Mouse (Mus musculus) embryonic facial prominence, embryonic 10.5 days (tissue): ENCODE measurements around the gene Rhoh. TPM values are rescaled to one million over a fixed set of nuclear protein-coding genes. Genes with fewer than 3 reads are reported as not detected.
A peak's percentile ranks its signal among the peaks of the same experiment; 100 is the strongest.

Experiments used
- DNase-seq: peaks from one replicate; pipeline ENCODE4 v3.0.0-alpha.2; 2017; ENCODE audit warnings: low spot score
- H3K27ac ChIP-seq: fragments of 300-500 bp; sonication (generic); replicated peaks from 2 replicates; pipeline ENCODE4 v1.5.1; 2016; ENCODE audit warnings: mild to moderate bottlenecking
- H3K27me3 ChIP-seq: fragments of 300-500 bp; sonication (generic); replicated peaks from 2 replicates; pipeline ENCODE4 v1.6.1; 2016; ENCODE audit warnings: low read depth, mild to moderate bottlenecking; ENCODE audit not compliant: poor library complexity, severe bottlenecking
- H3K36me3 ChIP-seq: fragments of 300-500 bp; sonication (generic); replicated peaks from 2 replicates; pipeline ENCODE4 v1.6.1; 2016; ENCODE audit warnings: mild to moderate bottlenecking, moderate library complexity
- H3K4me1 ChIP-seq: fragments of 300-500 bp; sonication (generic); 2 replicates; pipeline ENCODE4 v1.6.1; 2016
- H3K4me3 ChIP-seq: fragments of 300-500 bp; sonication (generic); 2 replicates; pipeline ENCODE4 v1.5.1; 2016; ENCODE audit warnings: mild to moderate bottlenecking, moderate library complexity
- H3K9me3 ChIP-seq: fragments of 300-500 bp; sonication (generic); 2 replicates; pipeline ENCODE4 v1.6.1; 2016; ENCODE audit warnings: mild to moderate bottlenecking
- WGBS: fragments of 180-500 bp; shearing (Covaris S2); methylation state at CpG from one replicate; pipeline ENCODE4 v1.1.7; 2016; 5-methylcytosine and 5-hydroxymethylcytosine counted together
- polyA plus RNA-seq: library from polyadenylated mRNA; unstranded; fragments of >200 nt; fragmentation: Nextera tagmentation; extraction: Ambion mirVana; gene quantifications from 2 replicates; pipeline ENCODE4 v1.2.1, GENCODE M21; 2016

The Rhoh gene
- polyA plus RNA-seq, 1 experiment from 2014 or later, result 0.44 TPM

DNA sequence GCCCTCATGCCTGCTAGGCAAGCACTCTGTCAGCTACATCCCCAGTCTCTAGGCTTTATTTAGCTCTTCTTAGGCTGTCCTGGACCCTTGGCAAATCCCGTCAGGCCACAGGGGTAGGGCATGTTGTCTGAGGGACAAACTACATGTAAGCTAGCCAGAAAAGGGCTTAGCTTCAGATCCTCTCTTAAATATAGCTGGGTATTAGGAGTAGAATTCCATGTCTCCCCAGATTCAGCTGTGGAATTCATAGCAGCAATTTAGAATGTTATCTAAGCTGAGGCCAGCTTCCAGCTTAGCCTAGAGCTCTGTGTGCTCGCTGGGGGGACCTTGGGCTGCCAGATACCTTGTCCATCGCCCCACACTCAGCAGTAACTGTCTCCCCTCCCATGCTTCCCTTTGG, 14.1 kb upstream of the Rhoh start:
- 89% methylated on average over 3 of the region's 3 CpGs for WGBS
- Histone ChIP-seq H3K4me3 (no peak overlapping the region), H3K27ac (no peak overlapping the region), H3K4me1 (peaks cover 12% of the 10 kb centered on the region), H3K27me3 (no peaks in the 10 kb centered on the region), H3K36me3 (no peaks in the 10 kb centered on the region), H3K9me3 (no peaks in the 10 kb centered on the region)
- no peak for DNase-seq

DNA sequence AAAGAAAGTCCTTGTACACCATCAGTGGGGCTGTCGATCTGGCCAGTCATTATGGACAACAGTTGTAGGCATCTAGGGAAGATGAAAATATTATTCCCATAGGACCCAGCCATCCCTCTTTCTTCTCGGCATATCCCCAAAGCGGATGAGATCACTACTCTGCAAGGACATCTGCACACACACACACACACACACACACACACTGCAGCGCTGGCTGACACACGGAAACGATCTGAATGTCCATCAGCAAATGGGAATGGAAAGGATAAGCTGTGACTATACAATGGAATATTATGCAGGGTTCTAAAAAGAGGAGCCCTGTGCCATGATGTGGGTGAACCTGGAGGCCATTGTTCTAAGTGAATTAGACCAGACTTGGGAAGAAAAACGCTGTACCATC, 13.4 kb upstream of the Rhoh start:
- Histone ChIP-seq H3K4me1 (peaks cover 8% of the 10 kb centered on the region; the same call in 1 of the 2 replicates), H3K27me3 (no peaks in the 10 kb centered on the region), H3K4me3 (no peak overlapping the region), H3K9me3 (no peaks in the 10 kb centered on the region), H3K27ac (no peak overlapping the region), H3K36me3 (no peaks in the 10 kb centered on the region)
- 87% methylated on average over 7 of the region's 7 CpGs for WGBS
- DNase-seq, result no peak

DNA sequence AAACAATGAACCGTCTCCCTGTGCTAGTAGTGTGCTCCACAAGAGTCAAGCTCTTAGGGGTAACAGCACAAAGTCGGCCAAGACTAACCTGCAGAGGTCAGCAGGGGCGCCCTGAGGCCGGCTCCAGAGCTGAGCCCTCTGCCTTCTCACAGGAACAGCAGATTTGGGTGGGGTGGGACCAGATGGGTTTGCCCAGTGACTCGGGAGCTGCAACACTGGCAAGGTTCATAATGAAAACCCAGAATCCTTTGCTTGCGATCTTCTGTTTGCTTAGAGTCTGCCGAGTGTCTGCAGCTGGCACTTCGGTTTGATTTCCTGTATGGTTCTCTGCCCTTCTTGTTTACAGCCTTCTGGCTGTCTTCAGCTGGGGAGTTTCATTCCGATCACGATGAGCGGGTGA, 10.2 kb upstream of the Rhoh start:
- Histone ChIP-seq H3K27ac (no peak overlapping the region), H3K27me3 (no peaks in the 10 kb centered on the region), H3K9me3 (no peaks in the 10 kb centered on the region), H3K4me1 (peaks cover 4% of the 10 kb centered on the region; the same call in 1 of the 2 replicates), H3K4me3 (no peak overlapping the region), H3K36me3 (no peaks in the 10 kb centered on the region)
- no peak for DNase-seq
- WGBS, result 60% methylated on average over 11 of the region's 11 CpGs

DNA sequence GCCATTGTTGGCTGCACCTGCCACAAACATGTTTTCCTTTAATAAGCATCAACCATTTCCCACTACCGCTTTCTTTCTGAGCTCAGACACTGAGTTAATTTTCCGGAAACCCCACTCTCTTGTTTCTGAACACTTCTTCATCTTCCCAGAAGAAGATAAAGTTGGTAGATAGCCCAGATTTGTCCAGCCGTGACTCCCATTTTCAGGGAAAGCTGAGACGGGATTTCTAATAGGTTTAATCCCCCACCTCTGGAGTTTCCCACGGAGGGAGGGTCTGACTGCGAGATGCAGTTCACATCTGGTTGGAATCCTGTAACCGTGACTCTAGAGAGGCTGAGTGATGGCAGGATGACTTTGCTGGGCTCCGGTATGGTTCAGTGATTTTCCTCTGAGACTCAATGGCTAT, 6.2 kb upstream of the Rhoh start:
- no peak overlapping the region for H3K4me3 ChIP-seq
- DNase-seq, result no peak
- no peaks in the 10 kb centered on the region for H3K36me3 ChIP-seq
- H3K4me1 ChIP-seq, result peaks cover 6% of the 10 kb centered on the region; the same call in 1 of the 2 replicates
- 54% methylated on average over 8 of the region's 8 CpGs for WGBS
- no peaks in the 10 kb centered on the region for H3K9me3 ChIP-seq
- H3K27me3 ChIP-seq, result no peaks in the 10 kb centered on the region
- H3K27ac ChIP-seq, result no peak overlapping the region

DNA sequence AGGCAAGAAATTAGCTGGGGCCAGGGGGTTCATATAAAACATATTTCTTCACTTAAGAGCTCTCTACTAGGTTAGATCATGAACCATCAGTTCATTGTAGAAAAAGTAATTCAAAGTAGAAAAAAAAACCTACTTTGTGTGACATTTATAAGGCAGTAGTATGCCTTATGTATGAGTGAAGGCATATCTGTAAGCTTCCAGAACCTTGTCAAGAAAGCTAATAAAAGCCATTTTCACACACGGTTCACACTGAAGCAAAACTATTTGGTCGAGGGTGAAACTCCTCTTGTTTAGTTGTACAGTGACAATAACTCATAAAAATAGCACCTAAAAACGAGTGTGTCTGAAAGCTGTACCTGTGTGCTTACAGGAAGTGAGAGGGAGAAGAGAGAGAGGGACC, 5.4 kb upstream of the Rhoh start:
- no peak for DNase-seq
- WGBS, result 77% methylated on average over 3 of the region's 3 CpGs
- H3K4me1 ChIP-seq, result peaks cover 6% of the 10 kb centered on the region; the same call in 1 of the 2 replicates
- no peak overlapping the region for H3K27ac ChIP-seq
- H3K36me3 ChIP-seq, result no peaks in the 10 kb centered on the region
- no peaks in the 10 kb centered on the region for H3K9me3 ChIP-seq
- H3K27me3 ChIP-seq, result no peaks in the 10 kb centered on the region
- H3K4me3 ChIP-seq, result no peak overlapping the region

DNA sequence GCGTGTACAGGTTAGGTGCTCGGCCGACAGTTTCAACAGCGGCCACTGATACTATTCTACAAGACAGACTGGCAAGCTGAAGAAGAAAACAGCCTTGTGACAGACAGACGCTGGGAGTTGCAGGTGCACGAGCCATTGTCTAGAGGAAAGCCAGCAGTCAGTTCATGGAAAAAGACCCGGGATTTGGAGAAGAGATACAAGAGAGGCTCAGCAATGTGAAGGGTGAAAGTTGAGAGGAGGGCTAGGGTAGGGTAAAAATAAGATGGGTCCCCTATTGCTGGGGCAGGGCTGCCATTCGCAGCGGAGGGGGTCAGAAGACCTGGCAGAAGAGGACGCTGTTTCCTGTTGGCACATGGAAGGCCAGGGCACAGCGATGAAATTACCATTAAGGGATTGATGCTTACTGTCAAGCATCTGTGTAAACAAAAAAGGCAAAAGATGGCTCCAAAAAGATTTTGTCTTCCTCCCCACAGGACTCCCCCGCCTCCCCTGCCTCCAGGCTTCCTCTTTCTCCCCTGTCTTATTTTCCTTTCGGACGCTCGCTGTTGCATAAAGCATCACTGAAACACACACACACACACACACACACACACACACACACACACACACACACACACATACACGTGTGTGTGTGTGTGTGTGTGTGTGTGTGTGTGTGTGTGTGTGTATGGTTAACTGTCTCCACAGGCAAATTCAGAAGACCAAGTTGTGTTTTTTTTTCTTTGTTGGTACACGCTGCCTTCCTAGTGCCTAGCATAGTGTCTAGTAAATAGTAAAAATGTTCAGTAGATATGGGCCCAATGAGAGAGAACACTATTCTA, 4.2 kb upstream of the Rhoh start:
- Histone ChIP-seq H3K27ac (no peak overlapping the region), H3K4me1 (peaks cover 6% of the 10 kb centered on the region; the same call in 1 of the 2 replicates), H3K4me3 (no peak overlapping the region), H3K36me3 (no peaks in the 10 kb centered on the region), H3K9me3 (no peaks in the 10 kb centered on the region), H3K27me3 (no peaks in the 10 kb centered on the region)
- 84% methylated on average over 17 of the region's 17 CpGs for WGBS
- no peak for DNase-seq

DNA sequence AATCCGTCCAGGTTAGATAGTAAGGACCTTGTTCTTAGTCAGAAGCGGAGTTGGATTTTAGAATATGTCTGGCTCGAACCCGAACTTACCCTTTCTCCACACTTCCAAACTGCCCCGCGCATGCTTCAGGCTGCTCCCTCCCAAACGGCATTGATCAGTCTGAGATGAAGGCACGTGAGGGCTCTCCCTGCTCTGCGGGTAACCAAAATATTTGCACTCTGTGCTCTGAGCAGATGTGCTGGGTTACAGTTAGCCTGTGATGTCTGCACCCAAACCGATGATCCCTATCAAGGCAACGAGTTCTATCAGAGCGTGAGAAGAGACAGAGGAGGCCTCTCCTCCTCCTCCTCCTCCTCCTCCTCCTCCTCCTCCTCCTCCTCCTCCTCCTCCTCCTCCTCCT, 3.1 kb upstream of the Rhoh start:
- Histone ChIP-seq H3K4me3 (no peak overlapping the region), H3K27me3 (no peaks in the 10 kb centered on the region), H3K4me1 (peaks cover 6% of the 10 kb centered on the region; the same call in 1 of the 2 replicates), H3K9me3 (no peaks in the 10 kb centered on the region), H3K36me3 (no peaks in the 10 kb centered on the region), H3K27ac (no peak overlapping the region)
- WGBS, result 74% methylated on average over 12 of the region's 12 CpGs
- no peak for DNase-seq

DNA sequence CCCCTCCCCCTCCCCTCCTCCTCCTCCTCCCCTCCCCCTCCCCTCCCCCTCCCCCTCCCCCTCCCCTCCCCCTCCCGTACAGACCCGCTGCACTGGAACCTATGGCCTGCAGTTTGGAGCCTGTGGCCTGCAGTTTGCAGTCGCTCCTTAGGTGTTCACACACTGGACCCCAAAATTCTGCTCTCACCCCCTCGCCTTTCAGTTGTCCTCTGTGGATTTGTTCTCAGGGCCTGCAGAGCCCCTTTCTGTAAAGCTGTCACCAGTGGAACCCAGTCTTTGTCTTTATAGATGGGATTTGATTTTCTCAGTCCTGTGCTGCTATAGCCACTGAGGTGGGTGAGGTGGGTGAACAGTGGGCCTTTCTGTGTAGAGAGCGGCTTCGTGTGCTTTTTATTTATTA, 2.7 kb upstream of the Rhoh start:
- Histone ChIP-seq H3K27me3 (no peaks in the 10 kb centered on the region), H3K4me1 (peaks cover 6% of the 10 kb centered on the region; the same call in 1 of the 2 replicates), H3K27ac (no peak overlapping the region), H3K9me3 (no peaks in the 10 kb centered on the region), H3K4me3 (no peak overlapping the region), H3K36me3 (no peaks in the 10 kb centered on the region)
- no peak for DNase-seq
- WGBS, result 89% methylated on average over 4 of the region's 6 CpGs

DNA sequence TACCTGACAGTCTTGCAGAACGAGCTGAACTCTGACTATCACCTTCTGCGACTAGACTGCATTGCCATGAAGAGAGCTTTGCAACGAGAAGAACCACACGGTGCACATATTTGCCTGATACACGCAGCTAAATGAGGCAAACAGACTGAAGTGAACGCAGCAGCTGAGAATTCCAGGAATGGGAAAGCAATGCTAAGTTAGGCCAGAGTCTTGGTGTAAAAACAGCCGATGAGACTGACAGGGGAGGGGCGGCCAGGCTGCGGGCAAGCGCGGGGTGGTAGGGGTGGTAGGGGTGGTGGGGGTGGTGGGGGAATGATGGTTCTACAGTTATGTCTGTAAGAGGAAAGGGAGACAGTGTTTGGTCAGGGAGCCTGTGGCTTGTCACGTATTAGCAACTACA, 2.1 kb upstream of the Rhoh start:
- Histone ChIP-seq H3K9me3 (no peaks in the 10 kb centered on the region), H3K27ac (no peak overlapping the region), H3K27me3 (no peaks in the 10 kb centered on the region), H3K4me3 (no peak overlapping the region), H3K36me3 (no peaks in the 10 kb centered on the region), H3K4me1 (peaks cover 6% of the 10 kb centered on the region; the same call in 1 of the 2 replicates)
- WGBS, result 69% methylated on average over 12 of the region's 12 CpGs
- no peak for DNase-seq

DNA sequence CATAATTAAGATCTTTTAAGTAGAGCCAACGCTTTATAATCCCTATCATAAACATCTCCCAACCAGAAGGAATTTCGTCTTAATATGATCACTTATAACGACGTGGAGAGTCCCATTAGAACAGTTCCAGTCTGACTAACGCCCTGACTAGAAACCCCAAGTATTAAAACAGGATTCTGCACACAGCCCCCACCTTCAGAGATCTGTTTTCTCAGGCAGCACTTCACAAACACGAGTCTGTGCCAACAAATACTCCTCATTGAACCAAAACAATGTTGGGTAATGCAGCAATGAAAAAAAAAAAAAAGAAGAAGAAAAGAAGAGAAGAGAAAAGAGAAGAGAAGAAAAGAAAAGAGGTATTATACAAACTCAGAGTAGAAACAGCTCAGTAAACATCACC, 1.6 kb upstream of the Rhoh start:
- H3K4me3 ChIP-seq, result no peak overlapping the region
- no peak for DNase-seq
- no peaks in the 10 kb centered on the region for H3K27me3 ChIP-seq
- no peak overlapping the region for H3K27ac ChIP-seq
- H3K36me3 ChIP-seq, result no peaks in the 10 kb centered on the region
- H3K4me1 ChIP-seq, result peaks cover 6% of the 10 kb centered on the region; the same call in 1 of the 2 replicates
- no peaks in the 10 kb centered on the region for H3K9me3 ChIP-seq
- WGBS, result 78% methylated on average over 6 of the region's 6 CpGs

DNA sequence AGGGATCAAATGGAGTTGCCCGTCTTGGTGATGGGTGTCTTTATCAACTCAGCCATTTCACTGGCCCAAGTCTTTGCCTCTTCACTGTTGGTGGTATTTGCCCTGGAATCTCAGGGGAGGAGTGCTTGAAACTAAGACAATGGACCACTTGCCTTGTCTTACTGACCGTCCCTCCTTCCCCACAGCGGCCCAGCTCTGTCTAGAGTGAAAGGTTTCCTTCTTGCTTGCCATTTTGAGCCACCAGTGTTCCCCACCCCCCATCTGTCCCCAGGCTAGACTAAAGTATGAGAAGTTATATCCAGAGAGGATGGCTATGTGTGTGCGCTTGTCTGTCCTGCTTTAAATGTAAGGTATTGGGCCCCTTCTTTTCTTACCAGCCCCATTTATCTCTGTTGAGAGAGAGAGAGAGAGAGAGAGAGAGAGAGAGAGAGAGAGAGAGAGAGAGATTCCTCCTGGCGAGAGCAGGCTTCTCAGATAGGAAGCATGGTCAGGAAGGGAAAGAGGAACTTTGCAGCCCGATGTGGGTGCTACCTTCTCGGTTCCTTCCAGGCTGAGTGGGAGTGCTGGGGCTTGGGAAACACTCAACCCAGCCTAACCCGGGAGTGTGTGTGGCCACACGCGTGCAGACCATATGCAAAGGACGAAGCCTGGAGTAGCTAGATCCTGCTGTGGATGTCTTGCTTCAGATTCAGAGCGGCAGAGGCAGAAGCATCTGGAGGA, 572 bp upstream of the Rhoh start:
- 0 out of 2 replicates have a peak overlapping the region, but pooled peaks have one; percentile 44 for H3K27ac ChIP-seq
- no peak for DNase-seq
- no peaks in the 10 kb centered on the region for H3K36me3 ChIP-seq
- no peaks in the 10 kb centered on the region for H3K9me3 ChIP-seq
- 71% methylated on average over 12 of the region's 12 CpGs for WGBS
- peaks cover 4% of the 10 kb centered on the region; the same call in 1 of the 2 replicates for H3K4me1 ChIP-seq
- no peaks in the 10 kb centered on the region for H3K27me3 ChIP-seq
- H3K4me3 ChIP-seq, result no peak overlapping the region

DNA sequence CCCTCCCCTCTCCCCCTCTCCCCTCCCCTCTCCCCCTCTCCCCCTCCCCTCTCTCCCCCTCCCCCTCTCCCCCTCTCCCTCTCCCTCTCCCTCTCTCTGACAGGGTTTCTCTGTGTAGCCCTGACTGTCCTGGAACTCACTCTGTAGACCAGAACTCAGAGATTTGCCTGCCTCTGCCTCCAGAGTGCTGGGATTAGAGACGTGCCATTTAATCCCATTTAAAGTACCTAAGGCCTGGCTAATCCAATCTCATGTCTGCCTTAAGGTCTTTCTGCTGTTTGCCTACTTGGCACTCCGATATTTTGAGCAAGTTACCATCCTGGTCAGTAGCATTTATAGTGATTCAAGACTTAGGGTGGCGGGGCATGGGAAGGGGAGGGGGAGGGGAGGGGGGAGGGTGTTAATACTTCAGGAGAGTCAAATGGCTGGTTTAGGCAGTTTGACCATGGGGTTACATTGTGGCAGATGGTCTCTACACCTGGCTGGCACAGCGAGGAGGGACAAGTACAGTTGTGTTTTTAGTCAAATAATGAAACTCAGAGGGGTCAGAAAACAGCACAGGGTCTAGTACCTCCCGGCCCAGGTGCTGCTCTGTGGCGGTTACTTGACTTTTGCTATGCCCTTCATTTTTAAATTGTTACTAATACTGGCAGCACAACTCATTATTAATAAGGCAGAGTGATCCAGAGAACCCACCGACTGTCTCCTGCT, 1.4 kb downstream of the Rhoh start:
- Histone ChIP-seq H3K36me3 (no peaks in the 10 kb centered on the region), H3K4me1 (peaks cover 4% of the 10 kb centered on the region; the same call in 1 of the 2 replicates), H3K27ac (no peak overlapping the region), H3K27me3 (no peaks in the 10 kb centered on the region), H3K4me3 (no peak overlapping the region), H3K9me3 (no peaks in the 10 kb centered on the region)
- 92% methylated on average over 7 of the region's 7 CpGs for WGBS
- no peak for DNase-seq
